Mouse (Mus musculus): ENCODE measurements around the gene B4galt1. TPM values are rescaled to one million over a fixed set of nuclear protein-coding genes. Genes with fewer than 3 reads are reported as not detected.
"Not testable (repeated sequence)": the region's sequence is repeated elsewhere in the genome, so short reads cannot be mapped to it uniquely, and the experiment has no call there.

Gene B4galt1
- polyA plus RNA-seq, 1 experiment from 2014 or later, result 46.2 TPM

DNA sequence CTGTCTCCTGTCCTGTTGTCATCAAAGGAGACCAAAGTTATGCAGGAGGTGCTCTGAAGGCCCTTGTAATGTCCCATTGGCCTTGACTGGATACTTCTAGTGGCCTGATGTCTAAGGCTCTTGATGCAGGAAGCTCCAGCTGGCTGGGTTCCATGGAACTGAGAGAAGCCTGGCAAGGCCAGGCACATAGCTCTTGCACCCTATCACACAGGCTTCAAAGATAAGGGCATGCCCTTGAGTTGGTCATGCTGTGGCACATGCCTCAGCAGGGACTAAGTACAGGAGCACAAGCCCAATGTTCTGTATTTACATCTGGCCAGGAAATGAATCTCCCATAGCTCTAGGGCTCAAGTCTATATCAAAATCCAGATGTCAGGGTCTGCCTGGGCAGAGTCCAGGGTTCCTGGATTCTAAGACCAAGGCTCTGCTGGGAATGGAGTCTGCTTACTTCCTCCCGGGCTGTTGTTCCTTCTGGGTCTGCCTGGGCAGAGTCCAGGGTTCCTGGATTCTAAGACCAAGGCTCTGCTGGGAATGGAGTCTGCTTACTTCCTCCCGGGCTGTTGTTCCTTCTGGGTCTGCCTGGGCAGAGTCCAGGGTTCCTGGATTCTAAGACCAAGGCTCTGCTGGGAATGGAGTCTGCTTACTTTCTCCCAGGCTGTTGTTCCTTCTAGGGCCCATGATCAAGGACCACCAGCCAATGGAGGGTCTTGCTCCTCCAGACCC is 54.8 kb downstream of the B4galt1 start:
- not testable (repeated sequence) for H3K9ac ChIP-seq; H3K4me3 ChIP-seq; H3K27me3 ChIP-seq (replicated peaks); H3K9me3 ChIP-seq
- WGBS, result 81% methylated on average over 2 of the region's 2 CpGs
- Histone ChIP-seq H3K4me2 (peak overlapping the region; percentile 3; the same call in 1 of the 2 replicates), H3K36me3 (peaks cover 37% of the 10 kb centered on the region), H3K27ac (replicated peaks) (peak overlapping the region; percentile 78), H3K4me1 (peaks cover 47% of the 10 kb centered on the region)
- ATAC-seq (ENCODE audit: extremely low read depth, insufficient number of reproducible peaks, low FRiP score, low TSS enrichment), result peak; percentile 65

DNA sequence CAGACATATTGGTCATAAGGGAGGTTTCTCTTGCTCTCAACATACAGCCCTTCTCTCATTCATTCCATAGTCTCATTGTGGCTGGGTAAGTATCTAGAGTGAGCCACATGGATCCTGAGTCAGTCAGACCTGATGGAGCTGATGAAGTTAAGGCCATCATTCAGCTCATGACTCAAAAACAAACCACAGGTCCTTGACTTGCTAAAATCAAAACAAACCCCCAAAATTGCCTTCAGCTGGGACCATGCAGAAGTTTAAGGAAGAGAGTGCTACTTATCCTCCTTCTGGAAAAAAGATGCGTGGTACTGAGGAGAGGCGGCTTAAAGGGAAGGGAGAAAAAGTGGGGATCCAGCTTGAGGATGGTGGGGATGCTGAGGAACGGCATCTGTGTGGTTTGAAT is 58.0 kb downstream of the B4galt1 start:
- Histone ChIP-seq H3K36me3 (peaks cover 11% of the 10 kb centered on the region; the same call in 1 of the 2 replicates), H3K4me2 (no peak overlapping the region), H3K9me3 (0 out of 2 replicates have a peak, but pooled peaks cover 3% of the 10 kb centered on the region), H3K4me3 (no peak overlapping the region), H3K4me1 (peaks cover 25% of the 10 kb centered on the region), H3K27me3 (replicated peaks) (no peaks in the 10 kb centered on the region), H3K27ac (replicated peaks) (no peak overlapping the region), H3K9ac (no peak overlapping the region)
- WGBS, result 83% methylated on average over 3 of the region's 3 CpGs
- ATAC-seq (ENCODE audit: extremely low read depth, insufficient number of reproducible peaks, low FRiP score, low TSS enrichment), result no peak

DNA sequence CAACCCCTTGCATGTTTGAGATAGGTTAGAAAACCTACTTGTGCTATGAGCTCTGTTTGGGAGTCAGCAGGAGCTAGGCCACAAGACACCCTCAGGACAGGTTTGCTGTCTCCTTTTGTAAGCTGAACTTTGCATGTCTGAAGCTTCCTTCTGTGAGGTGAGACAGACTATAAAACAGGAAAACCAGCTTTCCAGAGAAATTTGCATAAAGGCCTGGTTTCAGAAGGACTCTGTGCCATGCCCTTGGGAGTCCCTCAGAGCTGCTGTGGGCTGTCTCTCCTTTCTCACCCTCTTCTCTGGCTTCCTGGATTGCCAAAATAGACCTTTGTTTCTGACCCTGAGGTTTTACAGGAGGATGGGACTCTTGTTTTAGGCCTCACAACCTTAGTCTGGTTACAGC is 59.5 kb downstream of the B4galt1 start:
- no peak overlapping the region for H3K4me2 ChIP-seq
- H3K27me3 ChIP-seq (replicated peaks), result no peaks in the 10 kb centered on the region
- H3K9me3 ChIP-seq, result 0 out of 2 replicates have a peak, but pooled peaks cover 3% of the 10 kb centered on the region
- no peak overlapping the region for H3K27ac ChIP-seq (replicated peaks)
- peaks cover 10% of the 10 kb centered on the region; the same call in 1 of the 2 replicates for H3K36me3 ChIP-seq
- ATAC-seq (ENCODE audit: extremely low read depth, insufficient number of reproducible peaks, low FRiP score, low TSS enrichment), result no peak
- H3K4me3 ChIP-seq, result no peak overlapping the region
- H3K9ac ChIP-seq, result no peak overlapping the region
- H3K4me1 ChIP-seq, result peaks cover 10% of the 10 kb centered on the region

DNA sequence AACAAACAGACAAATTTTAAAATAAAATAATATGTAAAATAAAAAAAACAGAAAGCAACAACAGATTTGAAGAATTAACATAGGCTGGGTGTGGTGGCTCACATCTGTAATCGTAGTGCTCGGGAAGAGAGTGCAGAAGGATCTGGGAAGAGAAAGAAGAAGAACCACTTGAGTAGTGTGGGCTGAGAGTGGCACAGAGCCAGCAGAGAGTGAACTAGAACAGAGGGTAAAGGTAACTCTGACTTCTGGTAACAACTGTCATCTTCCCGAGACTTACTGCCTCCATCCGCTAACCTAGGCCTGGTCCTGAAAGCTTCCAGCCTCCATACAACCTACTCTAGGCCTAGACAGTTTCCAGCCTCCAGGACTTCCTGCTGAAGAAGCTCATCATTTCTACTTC is 62.6 kb downstream of the B4galt1 start:
- WGBS, result 86% methylated on average over 4 of the region's 4 CpGs
- H3K4me2 ChIP-seq, result no peak overlapping the region
- H3K27me3 ChIP-seq (replicated peaks), result no peaks in the 10 kb centered on the region
- peaks cover 3% of the 10 kb centered on the region; the same call in 1 of the 2 replicates for H3K36me3 ChIP-seq
- no peak overlapping the region for H3K27ac ChIP-seq (replicated peaks)
- H3K9ac ChIP-seq, result no peak overlapping the region
- ATAC-seq (ENCODE audit: extremely low read depth, insufficient number of reproducible peaks, low FRiP score, low TSS enrichment), result no peak
- no peaks in the 10 kb centered on the region for H3K4me1 ChIP-seq
- H3K4me3 ChIP-seq, result no peak overlapping the region
- 0 out of 2 replicates have a peak, but pooled peaks cover 3% of the 10 kb centered on the region for H3K9me3 ChIP-seq

DNA sequence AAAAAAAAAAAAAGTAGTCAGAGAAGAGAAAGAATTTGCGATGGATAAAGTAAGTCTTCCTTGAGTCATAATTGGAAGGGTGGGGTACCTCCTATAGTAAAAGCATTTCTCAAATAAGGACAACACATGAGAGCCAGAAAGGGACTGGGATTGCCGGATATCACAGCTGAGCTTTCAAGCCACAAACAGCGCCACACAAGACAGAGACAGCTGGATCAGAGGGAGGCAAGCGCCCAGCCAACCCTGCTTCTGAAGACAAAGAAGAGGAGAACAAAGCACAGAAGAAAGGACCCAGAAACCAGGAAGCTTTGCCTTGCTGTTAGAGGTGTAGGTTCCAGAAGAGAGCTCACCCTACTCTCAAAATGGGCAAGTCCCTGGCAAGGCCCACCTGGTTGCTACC is 67.2 kb downstream of the B4galt1 start:
- WGBS, result 79% methylated on average over 4 of the region's 4 CpGs
- H3K4me1 ChIP-seq, result peaks cover 12% of the 10 kb centered on the region
- no peak overlapping the region for H3K4me2 ChIP-seq
- H3K9me3 ChIP-seq, result no peaks in the 10 kb centered on the region
- no peak overlapping the region for H3K27ac ChIP-seq (replicated peaks)
- no peak for ATAC-seq (ENCODE audit: extremely low read depth, insufficient number of reproducible peaks, low FRiP score, low TSS enrichment)
- no peak overlapping the region for H3K9ac ChIP-seq
- no peaks in the 10 kb centered on the region for H3K36me3 ChIP-seq
- H3K27me3 ChIP-seq (replicated peaks), result no peaks in the 10 kb centered on the region
- no peak overlapping the region for H3K4me3 ChIP-seq

DNA sequence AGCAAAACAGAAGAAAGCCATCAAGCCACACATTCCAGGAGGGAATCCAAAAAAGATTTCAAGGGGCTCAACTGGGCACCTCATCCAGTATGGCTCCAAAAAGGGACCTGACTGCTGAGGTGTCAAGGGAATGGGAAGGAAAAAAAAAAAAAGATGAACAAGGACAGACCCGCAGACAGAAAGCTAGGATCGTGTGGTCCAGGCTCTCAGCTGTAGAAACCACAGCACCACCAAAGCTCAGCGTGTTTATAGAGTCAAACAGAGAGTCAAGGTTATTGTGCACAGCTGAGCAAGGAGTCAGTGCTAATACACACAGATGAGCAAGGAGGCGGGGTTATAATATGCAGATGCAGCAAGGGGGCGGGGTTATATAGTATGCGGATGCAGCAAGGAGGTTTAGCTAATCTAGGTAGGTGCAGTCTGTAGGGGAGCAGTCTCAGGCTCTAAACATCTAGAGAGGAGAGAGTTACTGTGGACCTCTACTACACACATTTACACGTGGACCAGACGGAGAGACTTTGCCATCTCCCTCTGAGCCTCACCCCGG is 68.1 kb downstream of the B4galt1 start:
- no peak overlapping the region for H3K4me3 ChIP-seq

DNA sequence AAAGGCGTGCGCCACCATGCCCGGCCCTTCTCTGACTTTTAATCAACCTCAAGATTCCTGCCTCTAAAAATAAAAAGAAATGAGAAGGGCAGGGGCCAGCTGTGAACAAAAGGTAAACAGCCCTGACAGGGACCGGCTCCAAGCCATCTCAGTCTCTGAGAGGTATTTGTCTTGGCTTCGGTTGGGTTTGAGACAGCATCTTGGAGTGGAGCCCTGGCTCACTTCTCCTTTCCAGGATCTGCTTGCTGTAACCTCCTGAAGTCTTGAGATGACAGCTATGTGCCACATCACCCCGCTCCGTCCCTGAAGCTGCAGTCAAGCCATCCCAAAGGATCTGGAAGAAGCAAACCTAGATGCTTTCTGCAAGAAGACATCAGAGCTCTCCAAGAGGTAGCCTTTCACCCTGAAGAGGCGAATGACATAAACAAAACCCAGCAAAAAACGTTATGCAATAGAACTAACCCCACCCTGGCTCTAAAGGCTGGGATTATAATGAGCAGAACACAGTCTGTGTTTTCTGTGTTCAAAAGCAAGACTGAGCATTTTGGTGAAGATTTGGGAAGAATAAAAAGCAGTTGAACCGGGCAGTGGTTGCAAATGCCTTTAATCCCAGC is 69.1 kb downstream of the B4galt1 start:
- H3K4me1 ChIP-seq, result peaks cover 22% of the 10 kb centered on the region
- H3K9ac ChIP-seq, result no peak overlapping the region
- no peak overlapping the region for H3K4me3 ChIP-seq
- no peak overlapping the region for H3K4me2 ChIP-seq
- H3K36me3 ChIP-seq, result no peaks in the 10 kb centered on the region
- ATAC-seq (ENCODE audit: extremely low read depth, insufficient number of reproducible peaks, low FRiP score, low TSS enrichment), result no peak; the same call in 1 of the 2 replicates
- no peaks in the 10 kb centered on the region for H3K9me3 ChIP-seq
- no peaks in the 10 kb centered on the region for H3K27me3 ChIP-seq (replicated peaks)
- peak overlapping the region; percentile 39; the same call in 1 of the 2 replicates for H3K27ac ChIP-seq (replicated peaks)
- 57% methylated on average over 10 of the region's 10 CpGs for WGBS

More for the DNA sequence above, 68.1 kb downstream of the B4galt1 start:
- Histone ChIP-seq H3K9me3 (no peaks in the 10 kb centered on the region), H3K4me1 (peaks cover 21% of the 10 kb centered on the region), H3K4me2 (no peak overlapping the region), H3K27me3 (replicated peaks) (no peaks in the 10 kb centered on the region), H3K36me3 (no peaks in the 10 kb centered on the region), H3K27ac (replicated peaks) (no peak overlapping the region), H3K9ac (no peak overlapping the region)
- 67% methylated on average over 9 of the region's 9 CpGs for WGBS
- no peak for ATAC-seq (ENCODE audit: extremely low read depth, insufficient number of reproducible peaks, low FRiP score, low TSS enrichment)

DNA sequence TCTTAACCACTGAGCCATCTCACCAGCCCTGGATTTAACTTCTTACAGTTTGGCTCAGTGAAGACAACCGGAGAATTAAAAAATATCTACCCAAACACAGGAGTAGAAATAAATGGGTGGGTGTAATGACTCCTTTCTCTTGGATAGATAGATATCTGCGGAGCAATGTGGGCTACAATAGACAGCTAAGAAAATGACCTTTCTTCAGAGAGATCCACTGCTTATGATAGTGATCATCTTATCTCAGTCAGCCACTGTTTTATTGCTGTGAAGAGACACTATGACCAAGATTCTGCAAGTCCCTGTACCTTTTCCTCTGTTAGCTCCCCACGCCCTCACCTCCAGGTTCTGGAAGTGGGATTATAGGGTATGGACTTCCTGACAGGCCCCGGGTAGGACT is 70.8 kb downstream of the B4galt1 start:
- no peak overlapping the region for H3K4me3 ChIP-seq
- no peaks in the 10 kb centered on the region for H3K27me3 ChIP-seq (replicated peaks)
- no peak overlapping the region for H3K4me2 ChIP-seq
- H3K9me3 ChIP-seq, result no peaks in the 10 kb centered on the region
- H3K27ac ChIP-seq (replicated peaks), result no peak overlapping the region
- H3K4me1 ChIP-seq, result peaks cover 22% of the 10 kb centered on the region
- 92% methylated on average over 4 of the region's 4 CpGs for WGBS
- ATAC-seq (ENCODE audit: extremely low read depth, insufficient number of reproducible peaks, low FRiP score, low TSS enrichment), result no peak
- no peaks in the 10 kb centered on the region for H3K36me3 ChIP-seq
- no peak overlapping the region for H3K9ac ChIP-seq

DNA sequence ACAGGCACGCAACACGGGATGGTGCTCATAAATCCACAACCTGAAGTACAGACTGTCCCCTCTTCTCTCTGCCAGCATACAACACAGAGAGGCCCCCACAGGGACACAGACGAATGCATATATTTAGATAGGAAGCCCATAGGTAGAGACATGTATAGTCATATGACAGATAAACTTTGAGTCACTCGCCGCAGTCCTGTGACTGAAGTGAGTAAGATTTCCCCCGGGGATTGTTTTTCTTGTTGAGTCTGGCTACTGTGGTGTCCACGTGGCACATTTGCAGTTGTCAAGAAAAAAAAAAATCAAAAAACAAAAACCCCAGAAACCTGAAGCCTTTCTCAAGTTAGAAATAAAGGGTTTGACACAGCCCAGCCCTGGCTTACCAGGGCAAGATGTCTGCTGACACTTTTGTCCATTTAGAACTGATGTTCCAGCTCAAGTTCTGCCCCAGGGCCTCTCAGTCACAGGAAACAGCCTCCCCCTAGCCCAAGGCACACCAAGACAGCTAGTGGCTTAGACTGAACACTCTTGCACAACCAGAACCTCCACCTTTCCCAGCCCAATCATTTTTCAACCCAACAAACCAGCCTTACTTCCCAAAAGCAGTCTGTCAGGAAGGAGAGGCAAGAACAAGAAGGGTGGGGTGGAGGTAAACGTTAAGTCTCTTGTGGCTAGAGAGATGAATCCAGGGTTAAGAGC is 71.9 kb downstream of the B4galt1 start:
- ATAC-seq (ENCODE audit: extremely low read depth, insufficient number of reproducible peaks, low FRiP score, low TSS enrichment), result no peak
- 31% methylated on average over 8 of the region's 8 CpGs for WGBS

DNA sequence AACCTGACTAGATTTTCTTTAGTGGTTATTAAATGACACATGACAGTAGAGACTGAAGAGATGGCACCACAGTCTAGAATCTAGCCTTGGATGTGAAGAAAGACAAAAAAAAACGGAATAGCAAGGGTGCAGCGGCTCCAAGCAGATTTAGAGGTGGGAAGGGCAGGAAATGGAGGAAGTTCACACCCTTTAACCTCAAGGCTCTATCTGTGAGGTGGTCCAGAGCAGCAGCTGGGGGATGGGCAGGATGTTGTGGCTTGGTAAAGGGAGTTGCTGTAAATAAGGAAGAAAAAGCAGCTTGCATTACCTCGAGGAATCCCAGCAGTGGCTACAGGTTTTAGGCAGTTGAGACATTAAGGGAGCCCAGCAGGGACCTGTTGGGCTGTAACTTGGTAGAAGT is 72.7 kb downstream of the B4galt1 start:
- no peak for ATAC-seq (ENCODE audit: extremely low read depth, insufficient number of reproducible peaks, low FRiP score, low TSS enrichment)
- Histone ChIP-seq H3K4me2 (0 out of 2 replicates have a peak overlapping the region, but pooled peaks have one; percentile 5), H3K27me3 (replicated peaks) (no peaks in the 10 kb centered on the region), H3K27ac (replicated peaks) (0 out of 2 replicates have a peak overlapping the region, but pooled peaks have one; percentile 15), H3K4me3 (no peak overlapping the region), H3K36me3 (no peaks in the 10 kb centered on the region), H3K9me3 (no peaks in the 10 kb centered on the region), H3K9ac (no peak overlapping the region), H3K4me1 (peaks cover 22% of the 10 kb centered on the region)
- WGBS, result 18% methylated on average over 3 of the region's 3 CpGs

More for the DNA sequence above, 71.9 kb downstream of the B4galt1 start:
- Histone ChIP-seq H3K27me3 (replicated peaks) (no peaks in the 10 kb centered on the region), H3K4me2 (0 out of 2 replicates have a peak overlapping the region, but pooled peaks have one; percentile 5), H3K9ac (no peak overlapping the region), H3K4me3 (no peak overlapping the region), H3K9me3 (no peaks in the 10 kb centered on the region), H3K27ac (replicated peaks) (0 out of 2 replicates have a peak overlapping the region, but pooled peaks have one; percentile 3), H3K4me1 (peaks cover 22% of the 10 kb centered on the region), H3K36me3 (no peaks in the 10 kb centered on the region)

DNA sequence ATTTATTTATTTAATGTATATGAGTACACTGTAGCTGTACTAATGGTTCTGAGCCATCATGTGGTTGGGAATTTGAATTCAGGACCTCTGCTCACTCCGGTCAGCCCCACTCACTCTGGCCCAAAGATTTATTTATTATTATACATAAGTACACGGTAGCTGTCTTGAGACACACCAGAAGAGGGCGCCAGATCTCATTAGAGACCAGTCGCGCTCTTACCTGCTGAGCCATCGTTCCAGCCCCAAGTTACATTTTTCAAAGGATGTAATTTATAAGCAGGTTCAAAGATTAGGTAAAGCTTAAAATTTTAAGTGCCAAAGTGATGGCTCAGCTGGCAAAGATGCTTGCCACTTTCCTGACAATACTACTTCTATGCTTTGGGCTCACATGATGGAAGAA is 75.1 kb downstream of the B4galt1 start:
- no peak overlapping the region for H3K4me2 ChIP-seq
- H3K36me3 ChIP-seq, result no peaks in the 10 kb centered on the region
- ATAC-seq (ENCODE audit: extremely low read depth, insufficient number of reproducible peaks, low FRiP score, low TSS enrichment), result no peak
- no peak overlapping the region for H3K9ac ChIP-seq
- H3K27me3 ChIP-seq (replicated peaks), result no peaks in the 10 kb centered on the region
- WGBS, result 80% methylated on average over 6 of the region's 6 CpGs
- no peak overlapping the region for H3K27ac ChIP-seq (replicated peaks)
- no peak overlapping the region for H3K4me3 ChIP-seq
- no peaks in the 10 kb centered on the region for H3K9me3 ChIP-seq
- peaks cover 27% of the 10 kb centered on the region for H3K4me1 ChIP-seq

All from heart, embryonic 13.5 days (tissue).